Mouse (Mus musculus) lung, embryonic 14.5 days (tissue): ENCODE measurements around the gene Dbf4. TPM values are rescaled to one million over a fixed set of nuclear protein-coding genes. Genes with fewer than 3 reads are reported as not detected.

Experiments used
- ATAC-seq: fragments of 200-750 bp; cut with Nextera tagmentation; 2 replicates; pipeline ENCODE4 v1.8.0; 2017; ENCODE audit warnings: mild to moderate bottlenecking, moderate TSS enrichment, moderate library complexity; ENCODE audit not compliant: insufficient read depth
- DNase-seq: peaks from one replicate; pipeline ENCODE4 v3.0.0-alpha.2; 2015
- H3K27ac ChIP-seq: fragments of 300-500 bp; sonication (generic); 2 replicates; pipeline ENCODE4 v1.5.1; 2014; ENCODE audit warnings: low read depth, mild to moderate bottlenecking, moderate library complexity
- H3K27me3 ChIP-seq: fragments of 300-500 bp; sonication (generic); 2 replicates; pipeline ENCODE4 v1.6.1; 2014; ENCODE audit warnings: low read length, control low read depth; ENCODE audit not compliant: insufficient read depth
- H3K36me3 ChIP-seq: fragments of 300-500 bp; sonication (generic); 2 replicates; pipeline ENCODE4 v1.6.1; 2014; ENCODE audit warnings: control low read depth; ENCODE audit not compliant: insufficient read depth
- H3K4me1 ChIP-seq: fragments of 300-500 bp; sonication (generic); 2 replicates; pipeline ENCODE4 v1.6.1; 2014; ENCODE audit warnings: antibody characterized with exemption, control low read depth; ENCODE audit not compliant: insufficient read depth
- H3K4me2 ChIP-seq: fragments of 300-500 bp; sonication (generic); 2 replicates; pipeline ENCODE4 v1.6.1; 2014; ENCODE audit warnings: mild to moderate bottlenecking
- H3K4me3 ChIP-seq: fragments of 300-500 bp; sonication (generic); 2 replicates; pipeline ENCODE4 v1.5.1; 2014; ENCODE audit warnings: low read depth, low read length
- H3K9ac ChIP-seq: fragments of 300-500 bp; sonication (generic); 2 replicates; pipeline ENCODE4 v1.6.1; 2014
- H3K9me3 ChIP-seq: fragments of 300-500 bp; sonication (generic); 2 replicates; pipeline ENCODE4 v1.6.1; 2016; ENCODE audit warnings: low read depth, low read length, control low read depth
- CTCF ChIP-seq: IDR thresholded peaks from 2 replicates; pipeline ENCODE4 v1.5.1; 2016; ENCODE audit warnings: antibody characterized with exemption, low read depth
- WGBS: fragments of 180-500 bp; shearing (Covaris S2); extraction: QIAGEN DNeasy Blood & Tissue Kit; methylation state at CpG from one replicate; pipeline ENCODE4 v1.1.7; 2014; 5-methylcytosine and 5-hydroxymethylcytosine counted together
- polyA plus RNA-seq: library from polyadenylated mRNA; unstranded; fragments of >200 nt; fragmentation: Nextera tagmentation; extraction: Ambion mirVana; gene quantifications from 2 replicates; pipeline ENCODE4 v1.2.1, GENCODE M21; 2014

Gene Dbf4
- polyA plus RNA-seq, 1 experiment from 2014 or later = 68.3 TPM

DNA sequence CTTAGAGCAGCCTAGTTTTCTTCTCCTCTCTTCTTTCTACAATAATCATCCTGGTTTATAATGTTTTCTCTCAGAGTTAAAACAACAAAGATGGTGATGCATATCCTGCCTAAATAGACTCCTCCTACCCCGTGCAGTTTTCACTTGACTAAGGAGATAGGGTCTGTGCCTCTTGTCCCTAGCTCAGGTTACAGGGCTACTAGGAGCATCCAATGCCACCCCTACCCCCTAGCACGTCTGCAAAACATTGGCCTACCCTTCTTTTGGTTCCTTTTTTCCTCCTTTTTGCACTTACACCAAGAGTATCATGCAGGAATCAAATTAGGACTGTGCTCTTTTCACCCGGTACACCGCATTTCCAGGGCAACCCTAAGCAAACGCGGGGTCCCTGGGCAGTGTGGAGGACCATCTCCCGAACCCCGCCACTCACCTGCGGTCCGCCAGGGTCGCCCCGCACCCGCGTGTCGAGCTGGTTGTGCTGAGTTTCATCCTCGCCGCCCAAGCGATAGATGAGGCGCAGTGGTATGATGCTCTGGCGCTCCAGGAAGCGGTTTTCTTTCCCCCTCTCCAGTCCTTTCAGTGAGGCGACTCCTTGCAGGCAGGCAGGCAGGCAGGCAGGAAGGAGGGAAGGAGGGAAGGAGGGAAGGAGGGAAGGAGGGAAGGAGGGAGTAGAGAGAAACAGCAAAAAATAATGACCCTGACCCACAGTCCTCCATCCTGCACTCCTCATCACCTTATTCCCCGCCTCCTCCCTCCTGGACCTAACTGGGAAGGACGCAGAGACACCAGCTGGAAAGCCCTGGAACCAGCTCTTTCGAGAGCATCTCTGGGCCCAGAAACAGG, 55.5 kb downstream of the Dbf4 start:
- no peaks in the 10 kb centered on the region for H3K9me3 ChIP-seq
- no peak overlapping the region for H3K9ac ChIP-seq
- no peak for TF ChIP-seq CTCF
- H3K27me3 ChIP-seq = peaks cover 11% of the 10 kb centered on the region; the same call in 1 of the 2 replicates
- peak overlapping the region; percentile 56 for H3K4me3 ChIP-seq
- H3K27ac ChIP-seq = no peak overlapping the region
- WGBS = 2% methylated on average over 25 of the region's 25 CpGs
- H3K36me3 ChIP-seq = no peaks in the 10 kb centered on the region
- H3K4me1 ChIP-seq = no peaks in the 10 kb centered on the region
- peak overlapping the region; percentile 83 for H3K4me2 ChIP-seq
- peak; percentile 5 for DNase-seq
- ATAC-seq = 0 out of 2 replicates have a peak, but pooled peaks have one; percentile 7

DNA sequence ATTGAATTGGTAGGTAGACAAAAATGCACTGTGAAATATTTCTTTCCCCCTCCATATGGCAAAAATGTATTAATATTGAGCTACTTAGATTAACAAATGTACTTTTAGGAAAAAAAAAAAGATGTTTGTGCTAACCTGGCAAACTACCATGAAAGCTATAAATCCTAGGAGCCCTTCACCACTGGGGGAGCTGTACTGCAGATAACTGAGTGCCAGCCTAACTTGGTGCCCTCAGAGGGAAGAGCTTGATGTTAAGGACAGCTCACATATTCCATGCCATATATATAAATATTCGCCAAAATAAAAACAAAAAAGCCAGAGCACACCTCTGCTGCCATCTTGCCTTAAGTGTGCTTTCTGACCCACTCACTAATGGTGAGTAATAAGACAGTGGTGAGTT, 60.2 kb downstream of the Dbf4 start:
- Histone ChIP-seq H3K27ac (no peak overlapping the region), H3K36me3 (no peaks in the 10 kb centered on the region), H3K4me1 (0 out of 2 replicates have a peak, but pooled peaks cover 3% of the 10 kb centered on the region), H3K4me2 (no peak overlapping the region), H3K9ac (no peak overlapping the region), H3K4me3 (no peak overlapping the region), H3K27me3 (no peaks in the 10 kb centered on the region; the same call in 1 of the 2 replicates), H3K9me3 (no peaks in the 10 kb centered on the region)
- DNase-seq (peak; percentile 7), ATAC-seq (no peak)
- TF ChIP-seq CTCF = peak; percentile 39
- 54% methylated on average over 1 of the region's 1 CpGs for WGBS

DNA sequence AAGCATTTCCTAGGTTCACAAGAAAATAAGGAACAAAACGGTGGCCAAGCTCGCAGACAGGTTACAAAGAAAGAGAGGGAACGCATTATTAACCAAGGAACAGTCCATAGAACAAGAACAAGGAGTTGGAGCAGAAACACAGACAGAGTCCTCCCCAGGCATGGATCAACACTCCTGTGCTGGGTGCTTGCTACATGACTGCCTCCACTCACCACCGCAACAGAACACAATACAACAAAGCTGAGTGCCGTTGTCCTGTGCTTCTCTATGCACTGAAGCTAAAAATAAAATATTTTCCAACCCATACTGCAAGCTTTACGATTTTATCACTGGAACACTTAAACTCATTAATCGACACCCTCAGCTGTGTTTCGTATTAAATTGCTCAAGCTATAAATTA, 64.8 kb downstream of the Dbf4 start:
- Histone ChIP-seq H3K9me3 (no peaks in the 10 kb centered on the region), H3K4me2 (no peak overlapping the region), H3K27ac (no peak overlapping the region), H3K36me3 (no peaks in the 10 kb centered on the region), H3K4me3 (no peak overlapping the region), H3K27me3 (no peaks in the 10 kb centered on the region), H3K9ac (no peak overlapping the region), H3K4me1 (0 out of 2 replicates have a peak, but pooled peaks cover 3% of the 10 kb centered on the region)
- TF ChIP-seq CTCF = no peak
- no peak for DNase-seq
- ATAC-seq = 0 out of 2 replicates have a peak, but pooled peaks have one; percentile 5
- 57% methylated on average over 8 of the region's 8 CpGs for WGBS

DNA sequence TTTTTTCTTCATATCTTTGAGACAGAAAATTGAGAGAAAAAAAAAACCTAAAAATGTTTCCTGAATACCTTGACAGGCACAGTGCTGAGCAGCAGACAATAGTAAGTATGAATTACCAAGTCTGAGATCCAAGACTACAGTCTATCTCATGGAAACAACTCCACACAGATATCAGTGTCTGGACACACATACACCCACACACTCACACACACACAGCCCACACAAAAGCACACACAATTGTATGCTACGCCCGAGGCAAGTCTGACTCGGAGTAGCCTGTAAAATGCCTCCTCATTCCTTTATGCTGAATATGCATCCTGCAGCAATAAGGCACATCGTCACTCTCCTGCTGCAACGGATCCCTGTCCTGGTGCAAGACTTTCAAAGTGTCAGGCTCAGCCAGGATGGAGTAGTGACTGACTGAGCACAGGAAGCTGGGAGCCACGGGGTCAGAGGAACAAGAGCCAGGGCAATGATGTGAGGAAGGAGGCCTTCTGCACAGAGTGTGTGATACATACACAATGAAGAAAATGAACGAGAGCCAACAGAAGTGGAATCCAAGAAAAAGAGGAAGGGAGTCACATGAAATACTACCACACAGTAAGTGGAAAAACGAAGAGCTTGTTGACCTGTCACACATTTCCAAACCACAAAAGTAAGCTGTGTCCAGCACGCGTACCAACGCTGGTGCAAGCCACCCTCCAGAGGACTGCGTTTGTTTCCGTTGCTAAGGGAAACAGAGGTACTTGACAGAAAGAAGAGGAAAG, 65.4 kb downstream of the Dbf4 start:
- Histone ChIP-seq H3K4me1 (0 out of 2 replicates have a peak, but pooled peaks cover 3% of the 10 kb centered on the region), H3K27me3 (no peaks in the 10 kb centered on the region), H3K4me2 (no peak overlapping the region), H3K27ac (0 out of 2 replicates have a peak overlapping the region, but pooled peaks have one; percentile 20), H3K4me3 (no peak overlapping the region), H3K9me3 (no peaks in the 10 kb centered on the region), H3K9ac (no peak overlapping the region), H3K36me3 (no peaks in the 10 kb centered on the region)
- no peak for TF ChIP-seq CTCF
- ATAC-seq (peak; percentile 79), DNase-seq (peak; percentile 64)
- 19% methylated on average over 13 of the region's 13 CpGs for WGBS

DNA sequence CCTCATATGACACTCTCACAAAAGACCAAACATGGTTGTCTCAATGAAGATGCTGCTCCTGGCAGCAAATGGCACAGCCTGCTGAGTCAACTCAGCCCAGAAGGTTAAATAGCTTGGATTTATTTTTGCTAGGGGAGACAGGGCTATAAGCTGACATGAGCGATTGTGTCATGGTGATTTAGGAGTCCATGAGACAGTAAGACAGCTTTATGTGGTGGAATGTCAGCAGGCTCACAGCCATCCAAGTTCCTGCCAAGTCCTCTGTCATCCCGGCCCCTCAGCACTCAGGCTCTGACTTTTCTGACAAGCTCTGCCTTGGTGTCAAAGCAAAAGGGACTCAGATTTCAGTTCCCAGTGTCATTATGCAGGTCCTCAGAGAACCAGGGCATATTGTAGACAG, 66.2 kb downstream of the Dbf4 start:
- peak; percentile 79 for ATAC-seq
- no peaks in the 10 kb centered on the region for H3K27me3 ChIP-seq
- H3K4me3 ChIP-seq = no peak overlapping the region
- H3K9me3 ChIP-seq = no peaks in the 10 kb centered on the region
- H3K4me2 ChIP-seq = no peak overlapping the region
- no peaks in the 10 kb centered on the region for H3K36me3 ChIP-seq
- H3K9ac ChIP-seq = no peak overlapping the region
- peak; percentile 54 for DNase-seq
- 34% methylated on average over 2 of the region's 2 CpGs for WGBS
- TF ChIP-seq CTCF = no peak
- 0 out of 2 replicates have a peak, but pooled peaks cover 3% of the 10 kb centered on the region for H3K4me1 ChIP-seq
- H3K27ac ChIP-seq = no peak overlapping the region; the same call in 1 of the 2 replicates

DNA sequence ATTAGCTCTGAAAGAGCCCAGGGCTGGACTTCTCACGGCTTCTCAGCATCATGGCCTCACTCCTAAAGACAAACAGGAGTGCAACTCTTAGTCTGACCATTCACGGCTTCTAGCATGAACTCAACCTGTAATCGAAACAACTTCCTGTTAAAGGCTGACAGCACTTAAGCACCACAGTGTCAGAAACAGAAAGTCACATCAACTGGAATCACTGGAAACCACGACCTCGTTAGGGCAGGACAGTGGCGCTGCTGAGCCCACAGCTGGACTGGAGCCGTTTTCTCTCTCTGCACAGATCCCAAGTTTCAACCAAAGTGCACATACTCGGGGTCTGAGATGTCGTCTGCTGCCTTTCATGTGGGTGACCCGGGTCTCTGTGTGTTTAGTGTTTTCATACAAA, 73.0 kb downstream of the Dbf4 start:
- Histone ChIP-seq H3K4me2 (no peak overlapping the region), H3K4me3 (no peak overlapping the region), H3K4me1 (no peaks in the 10 kb centered on the region), H3K27ac (no peak overlapping the region), H3K9me3 (no peaks in the 10 kb centered on the region), H3K36me3 (no peaks in the 10 kb centered on the region), H3K27me3 (no peaks in the 10 kb centered on the region), H3K9ac (no peak overlapping the region)
- ATAC-seq (no peak), DNase-seq (no peak)
- no peak for TF ChIP-seq CTCF
- WGBS = 52% methylated on average over 10 of the region's 10 CpGs

Other genes starting within 250 kb of the Dbf4 start
- 3.6 TPM in 2 replicates for gene Adam22, start 54.6 kb downstream of the Dbf4 start, polyA plus RNA-seq
- gene Slc25a40, start 134 bp upstream of the Dbf4 start, polyA plus RNA-seq = 12.3 and 14.4 TPM in 2 replicates
- gene Rundc3b, start 200.2 kb upstream of the Dbf4 start, polyA plus RNA-seq = 2.1 and 2.8 TPM in 2 replicates
- gene Abcb1a, start 237.4 kb upstream of the Dbf4 start, polyA plus RNA-seq = 1.5 and 1.7 TPM in 2 replicates